Mouse (Mus musculus) cerebellum, adult 2 months (tissue): ENCODE results near the gene Sgpl1. TPM values are rescaled to one million over a fixed set of nuclear protein-coding genes. Genes with fewer than 3 reads are reported as not detected.

Experiments
- DNase-seq, 2 experiments: peaks; one replicate each; pipeline ENCODE4 v3.0.0; 2021
- H3K27ac ChIP-seq: fragments of 200-500 bp; 2 replicates; pipeline ENCODE4 v1.5.1; 2012; ENCODE audit warnings: low read length, control low read depth, inconsistent platforms; ENCODE audit not compliant: insufficient read depth
- H3K27me3 ChIP-seq: fragments of 200-500 bp; 2 replicates; pipeline ENCODE4 v1.6.1; 2012; ENCODE audit warnings: inconsistent platforms, mild to moderate bottlenecking, low read length, moderate library complexity; ENCODE audit not compliant: control insufficient read depth, insufficient read depth
- H3K4me1 ChIP-seq: fragments of 200-500 bp; 2 replicates; pipeline ENCODE4 v1.6.1; 2011; ENCODE audit warnings: low read length; ENCODE audit not compliant: control insufficient read depth, insufficient read depth
- H3K4me3 ChIP-seq: fragments of 200-500 bp; replicated peaks from 2 replicates; pipeline ENCODE3; 2011; ENCODE audit warnings: mild to moderate bottlenecking, low read depth, low read length, control low read depth; ENCODE audit not compliant: insufficient read depth
- CTCF ChIP-seq: fragments of 200-500 bp; IDR thresholded peaks from 2 replicates; pipeline ENCODE4 v1.5.1; 2011; ENCODE audit warnings: low read depth, mild to moderate bottlenecking, control low read depth, low read length, moderate library complexity, borderline replicate concordance; ENCODE audit not compliant: insufficient read depth
- POLR2A ChIP-seq: fragments of 200-500 bp; IDR thresholded peaks from 2 replicates; pipeline ENCODE4 v1.6.1; 2011; ENCODE audit warnings: low read length, control low read depth, borderline replicate concordance; ENCODE audit not compliant: insufficient read depth
- WGBS: fragments of 180-500 bp; shearing (Covaris S2); methylation state at CpG from one replicate; pipeline ENCODE4 v1.1.7; 2018; 5-methylcytosine and 5-hydroxymethylcytosine counted together
- polyA plus RNA-seq: library from polyadenylated mRNA; depleted of rRNA; stranded (reverse); fragments of >200 nt; gene quantifications from 2 replicates; pipeline ENCODE4 v1.2.3, GENCODE M21; 2012

Gene Sgpl1
- polyA plus RNA-seq, 1 experiment, result 39.6 TPM

DNA sequence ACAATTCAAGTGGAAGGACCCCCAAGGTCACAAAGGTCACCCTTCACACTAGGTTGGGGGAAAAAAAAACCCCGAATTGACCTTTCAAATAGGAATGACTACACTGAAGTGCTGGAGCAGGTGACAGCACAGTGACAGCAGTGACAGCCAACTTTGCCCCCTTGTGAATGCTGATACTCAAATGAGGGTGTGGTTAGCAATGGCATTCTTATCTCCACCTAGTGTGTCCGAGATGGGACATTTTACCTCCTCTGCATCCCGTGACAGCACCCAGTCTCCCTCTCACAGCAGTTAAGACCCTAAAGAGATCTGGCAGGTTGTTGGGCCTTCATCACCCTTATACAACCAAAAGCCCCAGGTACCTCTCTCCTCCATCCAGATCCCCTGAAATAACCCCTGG lies 2.0 kb upstream of the Sgpl1 start:
- no peak for DNase-seq
- Histone ChIP-seq H3K27me3 (no peaks in the 10 kb centered on the region), H3K27ac (no peak overlapping the region), H3K4me3 (no peak overlapping the region), H3K4me1 (peaks cover 6% of the 10 kb centered on the region; the same call in 1 of the 2 replicates)
- TF ChIP-seq POLR2A (no peak), CTCF (no peak)
- 92% methylated on average over 3 of the region's 3 CpGs for WGBS

DNA sequence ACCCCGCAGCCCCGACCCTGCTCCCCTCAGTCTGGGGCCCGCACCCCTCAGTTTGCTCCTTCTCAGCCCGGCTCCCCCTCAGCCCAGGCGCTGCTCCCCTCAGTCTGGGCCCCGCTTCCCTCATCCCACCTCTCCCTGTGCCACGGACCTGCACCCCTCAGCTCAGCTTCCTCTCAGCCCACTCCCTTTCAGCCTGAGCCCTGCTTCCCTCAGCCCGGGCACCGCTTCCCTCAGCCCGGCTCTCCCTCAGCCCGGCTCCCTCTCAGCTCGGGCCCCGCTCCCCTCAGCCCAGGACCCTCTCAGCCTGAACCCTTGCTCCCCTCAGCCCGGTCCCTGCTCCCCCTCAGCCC lies 721 bp downstream of the Sgpl1 start:
- TF ChIP-seq POLR2A (no peak), CTCF (no peak)
- peak; percentile 19 to 43 for DNase-seq
- peaks cover 8% of the 10 kb centered on the region; the same call in 1 of the 2 replicates for H3K4me1 ChIP-seq
- H3K27me3 ChIP-seq, result no peaks in the 10 kb centered on the region
- peak overlapping the region; percentile 77 for H3K4me3 ChIP-seq
- peak overlapping the region; percentile 71 for H3K27ac ChIP-seq
- 1% methylated on average over 14 of the region's 14 CpGs for WGBS

DNA sequence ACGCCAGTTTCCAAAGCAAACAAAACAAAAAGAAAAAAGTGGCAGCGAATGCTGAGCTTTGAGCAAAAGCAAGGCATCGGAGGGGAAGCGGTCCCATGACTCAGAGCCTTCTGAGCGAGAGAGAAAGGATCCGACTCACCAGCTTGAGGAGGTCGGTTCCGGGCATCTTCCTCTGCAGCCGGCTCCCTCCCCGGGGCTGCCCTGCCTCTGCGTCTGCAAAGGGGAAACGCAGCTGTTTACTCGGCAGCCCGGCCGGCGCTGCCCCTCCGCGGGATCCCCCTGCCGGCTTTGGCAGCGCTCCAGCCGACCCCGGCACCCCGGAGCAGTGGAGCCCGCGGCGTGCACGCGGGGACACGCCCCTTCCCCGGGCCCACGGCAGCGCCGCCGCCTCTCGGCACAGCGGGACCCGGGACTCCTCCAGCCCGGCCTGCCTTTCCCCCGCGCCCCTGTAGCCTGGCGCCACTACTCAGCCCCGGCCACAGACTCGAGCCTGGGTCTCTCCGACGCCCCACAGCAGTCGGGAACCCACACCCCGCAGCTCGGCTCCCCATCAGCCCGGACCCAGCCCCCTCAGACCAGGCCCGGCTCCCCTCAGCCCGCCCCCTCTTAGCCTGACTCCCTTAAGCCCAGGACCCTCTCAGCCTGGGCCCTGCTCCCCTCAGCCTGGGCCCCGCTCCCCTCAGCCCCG lies 1.2 kb downstream of the Sgpl1 start:
- no peak overlapping the region; the same call in 1 of the 2 replicates for H3K27ac ChIP-seq
- H3K4me3 ChIP-seq, result peak overlapping the region; percentile 77
- 1% methylated on average over 50 of the region's 53 CpGs for WGBS
- no peaks in the 10 kb centered on the region for H3K27me3 ChIP-seq
- H3K4me1 ChIP-seq, result peaks cover 8% of the 10 kb centered on the region; the same call in 1 of the 2 replicates
- DNase-seq, result peak; percentile 46 to 52
- TF ChIP-seq CTCF, result no peak
- TF ChIP-seq POLR2A, result no peak

DNA sequence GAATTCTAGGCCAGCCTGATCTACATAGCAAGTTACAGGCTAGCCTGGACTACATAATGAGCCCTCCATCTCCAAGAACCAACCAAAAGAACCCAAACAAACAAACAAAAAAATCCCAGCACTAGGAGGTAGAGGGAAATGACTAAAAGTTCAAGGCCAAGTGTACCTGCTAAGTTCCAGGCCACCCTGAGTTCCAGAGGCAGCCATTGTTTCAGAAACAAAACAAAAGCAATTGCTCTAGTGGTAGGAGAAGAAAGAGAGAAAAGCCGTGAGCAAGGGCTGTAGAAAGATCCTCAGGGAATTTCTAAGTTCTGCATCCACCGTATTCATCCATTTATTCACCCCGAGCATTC lies 1.8 kb downstream of the Sgpl1 start:
- Histone ChIP-seq H3K27me3 (no peaks in the 10 kb centered on the region), H3K4me3 (peak overlapping the region; percentile 77), H3K27ac (no peak overlapping the region; the same call in 1 of the 2 replicates), H3K4me1 (peaks cover 8% of the 10 kb centered on the region; the same call in 1 of the 2 replicates)
- 0% methylated on average over 3 of the region's 3 CpGs for WGBS
- TF ChIP-seq POLR2A (no peak), CTCF (no peak)
- DNase-seq, result no peak

DNA sequence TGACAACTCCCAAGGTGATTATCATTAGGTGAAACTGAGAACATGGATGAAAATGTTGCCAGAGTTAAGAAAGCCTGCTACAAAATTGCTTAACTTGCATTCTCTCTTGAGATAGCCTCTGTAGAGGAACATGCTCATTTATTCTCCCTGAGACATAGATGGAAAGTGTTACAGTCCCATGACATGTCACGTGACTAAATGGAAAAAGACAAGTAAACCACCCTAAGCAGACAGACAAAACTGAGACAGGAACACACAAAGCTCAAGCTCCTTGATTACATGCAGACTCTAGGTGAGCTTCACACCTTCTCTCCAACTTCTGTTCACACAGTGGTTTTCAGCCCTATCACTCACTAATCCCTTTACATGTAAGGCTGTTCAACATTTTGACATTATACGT lies 4.2 kb downstream of the Sgpl1 start:
- Histone ChIP-seq H3K27ac (no peak overlapping the region), H3K27me3 (no peaks in the 10 kb centered on the region), H3K4me3 (no peak overlapping the region), H3K4me1 (peaks cover 8% of the 10 kb centered on the region; the same call in 1 of the 2 replicates)
- TF ChIP-seq CTCF, result no peak
- no peak for TF ChIP-seq POLR2A
- WGBS, result 92% methylated on average over 2 of the region's 2 CpGs
- DNase-seq, result no peak

DNA sequence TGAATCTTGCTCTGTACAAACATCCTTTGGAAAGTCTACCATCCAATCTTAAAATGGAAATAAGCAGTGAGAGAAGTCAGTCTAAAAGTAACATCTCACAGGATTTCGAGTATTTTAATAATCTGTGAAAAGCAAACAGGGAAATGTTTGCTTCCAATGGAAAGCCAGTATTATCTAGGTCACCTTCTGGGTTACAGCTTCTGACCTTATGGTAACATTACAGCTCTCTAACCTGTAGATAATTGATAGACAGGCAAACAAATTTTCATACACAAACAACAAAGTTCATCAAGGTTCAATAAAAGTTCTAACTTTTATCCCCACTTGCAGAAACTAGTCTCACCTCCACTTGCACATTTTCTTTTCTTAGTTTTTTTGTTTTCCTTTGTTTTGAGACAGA lies 9.9 kb downstream of the Sgpl1 start:
- Histone ChIP-seq H3K27ac (no peak overlapping the region), H3K27me3 (no peaks in the 10 kb centered on the region), H3K4me3 (no peak overlapping the region), H3K4me1 (no peaks in the 10 kb centered on the region)
- no peak for DNase-seq
- WGBS, result 48% methylated on average over 1 of the region's 1 CpGs
- TF ChIP-seq CTCF, result no peak
- TF ChIP-seq POLR2A, result no peak

DNA sequence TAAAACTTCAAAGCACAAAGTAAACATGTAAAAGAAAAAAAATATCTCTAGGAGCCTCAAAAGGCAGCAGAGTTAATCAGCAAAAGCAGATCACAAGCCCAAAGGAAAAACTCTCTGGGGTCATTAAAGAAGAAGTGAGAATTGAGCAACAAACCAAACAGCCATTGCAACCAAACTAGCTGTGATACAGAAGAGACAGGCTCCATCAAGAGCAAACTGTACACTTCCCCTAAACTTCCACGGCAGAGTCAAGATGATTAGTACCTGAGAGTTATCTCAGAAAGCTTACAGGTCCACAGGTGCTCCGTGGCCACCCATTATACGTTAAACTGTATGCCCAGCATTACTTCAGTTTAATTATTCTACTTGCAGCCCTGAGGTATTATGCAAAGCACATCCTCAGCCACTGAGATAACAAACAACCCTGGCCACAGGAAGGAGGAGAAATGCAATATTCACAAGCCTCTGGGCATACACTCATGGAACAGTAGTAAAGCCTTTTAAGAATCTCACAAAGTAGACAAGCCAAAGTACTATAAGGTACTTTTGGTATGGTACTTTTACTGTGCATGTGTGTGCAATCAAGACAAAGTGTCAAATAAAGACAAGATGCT lies 12.2 kb downstream of the Sgpl1 start:
- Histone ChIP-seq H3K4me1 (0 out of 2 replicates have a peak, but pooled peaks cover 7% of the 10 kb centered on the region), H3K27me3 (no peaks in the 10 kb centered on the region), H3K27ac (no peak overlapping the region), H3K4me3 (no peak overlapping the region)
- 76% methylated on average over 3 of the region's 3 CpGs for whole genome bisulfite sequencing
- no peak for TF ChIP-seq CTCF
- TF ChIP-seq POLR2A, result no peak
- no peak for DNase-seq

DNA sequence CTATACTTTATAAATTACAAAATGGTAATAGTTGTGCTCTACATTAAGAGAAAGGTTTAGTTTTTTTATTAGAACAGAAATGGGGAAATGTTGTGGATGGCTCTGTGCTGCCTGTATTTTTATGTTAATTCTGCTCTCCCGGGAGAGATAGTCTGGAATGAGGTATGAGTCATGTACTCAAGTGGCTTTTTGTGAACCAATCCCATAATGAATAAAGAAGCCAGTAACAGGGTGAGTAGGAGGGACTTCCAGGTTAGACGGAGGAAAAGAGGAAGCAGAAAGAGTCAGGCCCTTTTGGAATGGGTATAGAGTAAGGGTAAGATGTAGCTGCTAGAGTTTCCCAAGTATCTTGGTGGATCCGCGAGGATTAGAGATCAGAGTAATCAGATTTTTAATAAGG lies 13.5 kb downstream of the Sgpl1 start:
- H3K27me3 ChIP-seq, result no peaks in the 10 kb centered on the region
- TF ChIP-seq CTCF (no peak), POLR2A (no peak)
- H3K27ac ChIP-seq, result no peak overlapping the region
- DNase-seq, result no peak
- 79% methylated on average over 4 of the region's 4 CpGs for WGBS
- no peak overlapping the region for H3K4me3 ChIP-seq
- H3K4me1 ChIP-seq, result peaks cover 7% of the 10 kb centered on the region; the same call in 1 of the 2 replicates
